Mouse (Mus musculus) fibroblast of lung, adult 2 months (primary cell): ENCODE results near the gene Mettl17.
"Not testable (repeated sequence)": the region's sequence is repeated elsewhere in the genome, so short reads cannot be mapped to it uniquely, and the experiment has no call there.

ENCODE experiments used
- DNase-seq: peaks from one replicate; pipeline ENCODE4 v3.0.0-alpha.2; 2011; ENCODE audit warnings: low read depth

Gene Mettl17

GRCm38 (mm10) chr14:51896539-51897170, 12.0 kb downstream of the Mettl17 start:
- no peak for DNase-seq

- DNase-seq, result no peak
These were observed 14.7 kb downstream of the Mettl17 start for GRCm38 (mm10) chr14:51899351-51899750.

DNA sequence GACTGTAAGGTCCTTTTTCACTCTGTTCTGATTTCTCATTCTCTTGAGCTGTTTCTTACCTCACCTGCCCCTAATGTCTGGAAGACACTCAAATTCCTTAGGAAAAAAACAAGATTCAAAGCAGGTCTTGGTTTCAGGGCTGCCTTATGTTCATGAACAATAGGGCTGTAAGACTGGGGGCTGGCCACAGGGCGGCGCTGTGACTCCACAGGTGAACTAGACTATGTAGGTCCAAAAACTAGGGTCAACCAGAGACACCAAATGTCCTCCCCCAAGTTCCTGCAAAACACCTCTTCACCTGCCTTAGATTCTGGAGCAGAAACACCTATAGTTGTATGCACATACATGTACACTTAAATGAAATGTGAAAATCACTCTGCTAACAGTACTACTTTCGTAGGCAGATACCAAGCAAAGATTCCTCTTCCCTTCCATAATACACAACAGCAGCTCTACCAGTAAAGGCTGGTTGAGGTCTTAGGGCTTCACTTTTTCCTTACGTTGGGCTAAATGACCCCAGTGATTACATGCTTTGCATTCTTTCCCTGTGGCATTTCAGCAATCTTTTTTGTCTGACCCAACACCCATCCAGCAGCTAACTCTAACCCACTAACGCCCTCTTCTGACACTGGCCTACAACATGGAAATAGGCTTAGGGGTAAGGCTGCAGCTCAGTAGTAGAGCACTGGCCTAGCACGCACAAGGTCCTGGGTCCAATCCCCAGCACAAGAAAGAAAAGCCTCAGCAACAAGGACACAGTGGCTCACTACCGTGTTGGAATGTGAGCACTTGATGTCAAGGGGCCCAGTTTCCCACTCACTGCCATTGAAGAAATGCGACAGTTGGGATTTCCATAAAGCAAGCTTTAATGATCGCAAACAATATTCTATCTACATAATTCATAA, 18.4 kb downstream of the Mettl17 start:
- DNase-seq, result no peak

- DNase-seq, result no peak
These were observed 19.1 kb downstream of the Mettl17 start for GRCm38 (mm10) chr14:51903782-51904181.

- DNase-seq, result no peak
These were observed 20.1 kb downstream of the Mettl17 start for GRCm38 (mm10) chr14:51904706-51905105.

DNA sequence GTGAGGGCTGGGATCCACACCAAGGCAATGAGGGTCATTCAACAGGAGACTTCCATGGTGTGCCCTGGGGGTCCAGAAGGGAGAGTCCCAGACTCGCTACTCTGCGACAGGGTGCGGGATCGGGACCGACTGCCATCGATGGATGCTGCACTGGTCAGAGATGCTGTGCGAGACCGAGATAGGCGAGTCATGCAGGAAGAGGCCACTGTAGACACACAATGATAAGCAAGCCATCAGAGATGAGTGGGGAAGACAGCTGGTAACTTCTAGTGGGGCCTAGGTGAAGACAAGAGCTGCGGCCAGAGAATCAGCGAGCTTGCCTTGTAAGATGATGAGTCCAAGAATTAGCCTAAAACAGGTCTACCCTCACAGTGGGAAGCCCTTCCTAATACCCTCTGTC, 21.5 kb downstream of the Mettl17 start:
- DNase-seq, result no peak

- DNase-seq, result no peak
These were observed 26.7 kb downstream of the Mettl17 start for GRCm38 (mm10) chr14:51911301-51911700.

GRCm38 (mm10) chr14:51912391-51913061, 27.9 kb downstream of the Mettl17 start:
- no peak for DNase-seq

DNA sequence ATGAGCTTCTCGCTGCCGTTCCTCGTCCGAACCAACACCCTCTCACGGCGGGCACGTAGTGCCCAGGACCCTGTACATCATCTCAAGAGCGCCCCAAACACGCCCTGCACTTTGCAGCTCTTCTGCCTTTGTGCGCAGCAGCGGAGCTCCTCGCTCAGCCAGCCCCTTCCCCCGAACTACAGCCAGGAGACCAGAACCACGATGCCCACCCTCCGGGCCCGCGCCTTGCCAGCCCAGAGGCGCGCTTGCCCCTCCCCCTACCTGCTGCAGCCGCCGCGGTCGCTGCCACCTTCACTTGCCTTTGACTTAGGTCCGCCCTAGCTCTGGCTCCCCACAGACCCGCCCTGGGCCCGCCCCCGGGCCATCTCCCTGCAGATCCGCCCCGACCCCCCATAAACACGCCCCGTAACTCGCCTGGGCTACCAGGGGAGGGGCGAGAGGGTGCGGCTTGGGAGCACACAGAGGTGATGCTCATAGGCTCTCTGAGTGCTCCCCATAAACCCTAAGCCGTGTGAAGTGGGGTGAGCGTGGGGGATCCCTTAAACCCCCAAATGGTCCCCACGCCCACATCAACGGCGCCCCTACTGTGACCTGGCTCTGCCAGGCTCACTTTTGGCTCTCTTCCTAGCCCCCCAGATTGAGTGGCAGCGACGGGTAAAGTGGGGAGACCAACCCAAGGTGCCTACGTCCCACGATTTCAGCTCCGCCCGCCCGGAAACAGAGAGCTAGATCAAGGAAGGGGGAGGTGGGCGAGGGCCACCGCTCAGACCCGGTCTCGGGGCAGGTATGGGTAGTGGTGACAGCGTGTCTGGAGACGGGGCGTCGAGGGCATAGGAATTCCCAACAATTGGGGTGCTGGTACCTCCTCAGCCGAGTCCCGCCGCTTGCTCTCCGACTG, 28.7 kb downstream of the Mettl17 start:
- no peak for DNase-seq

DNA sequence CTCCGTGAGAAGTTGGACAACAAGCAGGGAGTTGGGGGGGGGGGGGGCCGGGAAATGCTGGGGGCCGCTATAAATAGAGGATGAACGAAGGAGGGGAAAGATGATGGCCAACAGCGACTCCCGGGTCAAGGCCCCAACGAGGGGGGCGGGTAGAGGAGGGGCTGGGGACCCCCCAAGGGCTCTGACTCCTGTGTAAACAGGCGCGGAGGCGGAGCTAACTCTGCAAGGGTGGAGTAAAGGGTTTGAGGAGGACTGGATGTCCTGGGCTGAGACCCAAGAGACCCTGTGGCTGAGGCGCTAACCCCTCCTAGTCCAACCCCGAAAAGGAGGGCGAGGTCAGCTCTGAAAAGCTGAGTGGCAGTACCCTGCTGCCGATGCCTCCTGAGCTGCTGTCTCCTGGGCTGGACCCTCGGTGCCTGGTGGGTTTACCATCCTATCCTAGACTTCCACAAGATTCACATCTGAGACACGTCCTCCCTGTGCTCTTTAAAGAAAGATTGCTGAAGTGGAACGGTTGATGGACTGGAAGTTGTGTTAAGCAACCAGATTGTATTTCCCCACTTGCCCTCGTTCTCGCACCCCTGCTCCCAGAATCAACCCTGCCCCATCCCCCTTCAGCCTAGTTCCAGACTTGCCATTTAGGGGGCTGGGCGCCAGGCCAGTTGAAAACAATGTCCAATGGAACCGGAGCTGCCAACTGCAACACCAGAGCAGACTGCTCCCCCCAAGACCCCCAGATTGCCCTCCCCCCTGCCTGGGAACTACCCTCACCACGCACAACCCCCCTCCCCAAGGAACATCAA, 29.5 kb downstream of the Mettl17 start, which contains the start of gene Ndrg2:
Gene Ndrg2, minus strand, starts transcription at position 199 of the 803 bp plus-strand sequence.
- DNase-seq, result no peak

DNA sequence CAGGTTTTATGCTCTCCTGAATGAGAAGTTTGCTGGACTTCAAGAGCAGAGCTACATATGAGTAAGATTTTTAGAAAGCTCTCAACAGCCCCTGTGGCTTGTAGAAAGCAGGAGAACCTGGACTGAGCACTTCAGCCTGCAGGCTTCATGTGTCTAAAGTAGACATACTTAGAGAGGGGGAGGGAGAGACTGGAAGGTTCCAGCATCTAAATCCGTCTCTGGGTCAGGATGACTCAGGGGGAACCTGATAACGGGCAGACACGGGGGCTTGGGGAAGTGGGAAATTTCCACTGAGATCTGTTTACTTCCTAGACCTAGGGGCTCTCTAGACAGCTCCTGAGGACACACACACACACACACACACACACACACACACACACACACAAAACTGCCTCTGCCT, 30.4 kb downstream of the Mettl17 start:
- no peak for DNase-seq

DNA sequence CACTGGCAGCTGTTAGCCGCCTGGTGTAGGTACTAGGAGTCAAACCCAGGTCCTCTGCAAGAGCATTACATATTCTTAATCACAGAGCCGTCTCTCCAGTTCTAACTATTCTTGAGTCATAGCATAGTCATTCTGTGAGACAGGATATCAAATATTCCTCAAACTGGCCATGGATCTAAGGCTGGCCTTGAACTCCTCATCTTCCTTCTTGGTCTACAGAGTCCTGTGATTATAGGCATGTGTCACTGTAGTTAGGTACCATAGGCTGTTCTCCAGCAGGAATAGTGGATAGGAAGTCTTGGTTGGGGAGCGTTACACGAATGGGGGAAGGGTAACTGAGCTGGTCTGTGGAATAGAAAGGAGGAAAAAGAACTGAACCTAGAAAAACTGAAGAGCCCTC, 31.9 kb downstream of the Mettl17 start:
- DNase-seq, result no peak

GRCm38 (mm10) chr14:51918125-51918524, 33.5 kb downstream of the Mettl17 start, which contains the start of gene Tppp2:
Gene Tppp2, plus strand, starts transcription at chr14:51918425.
- DNase-seq, result no peak

GRCm38 (mm10) chr14:51918966-51919365, 34.3 kb downstream of the Mettl17 start:
- DNase-seq, result no peak

GRCm38 (mm10) chr14:51921759-51922570, 37.3 kb downstream of the Mettl17 start:
- no peak for DNase-seq

GRCm38 (mm10) chr14:51922571-51922865, 37.9 kb downstream of the Mettl17 start, which contains the start of gene Rnase13:
Gene Rnase13, minus strand, starts transcription at chr14:51922773.
- DNase-seq, result no peak

- no peak for DNase-seq
These were observed 38.3 kb downstream of the Mettl17 start for GRCm38 (mm10) chr14:51922910-51923309.

DNA sequence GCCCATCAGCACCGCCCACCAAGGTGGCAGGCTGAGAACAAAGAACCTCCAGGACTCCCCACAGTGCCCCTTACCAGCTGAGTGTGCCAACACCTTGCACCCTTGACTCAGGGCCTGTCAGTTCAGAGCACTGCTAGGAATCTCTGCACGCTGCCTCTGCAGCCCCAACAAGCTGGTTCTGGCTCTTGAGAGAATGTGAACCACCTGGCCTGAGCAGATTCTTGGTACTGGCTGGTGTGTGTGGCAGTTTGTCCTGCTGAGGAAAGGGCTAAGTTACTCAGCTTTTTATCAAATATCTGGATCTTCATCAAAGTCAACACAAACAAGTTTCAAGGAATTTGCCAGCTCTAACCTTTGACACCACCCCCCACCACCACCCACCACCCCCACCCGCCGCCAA, 38.9 kb downstream of the Mettl17 start:
- DNase-seq, result no peak

DNA sequence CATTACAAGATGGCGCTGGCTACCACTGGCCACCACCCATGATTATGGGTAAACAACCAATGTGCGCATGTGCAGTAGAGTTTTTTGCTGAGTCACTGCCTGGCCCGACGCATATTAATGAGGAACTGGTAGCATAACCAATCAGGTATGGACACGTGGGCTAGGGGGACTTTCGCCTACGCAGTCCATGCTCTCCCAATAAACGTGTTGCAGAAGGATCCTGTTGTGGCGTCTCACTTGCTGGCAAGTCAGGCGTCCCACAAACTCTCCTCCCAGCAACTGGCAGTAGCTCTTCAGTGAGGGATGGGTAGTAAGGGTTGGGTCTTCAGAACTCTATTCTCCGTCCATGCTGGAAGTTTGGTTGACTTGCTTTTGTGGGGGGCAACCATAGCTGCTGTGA, 42.3 kb downstream of the Mettl17 start:
- not testable (repeated sequence) for DNase-seq
